Mouse (Mus musculus) midbrain, postnatal 0 days (tissue): Measurements from ENCODE around the gene Elf3. TPM values are rescaled to one million over a fixed set of nuclear protein-coding genes. Genes with fewer than 3 reads are reported as not detected.

ENCODE experiments used
- ATAC-seq: fragments of 200-750 bp; cut with Nextera tagmentation; 2 replicates; pipeline ENCODE4 v1.8.0; 2017; ENCODE audit warnings: moderate number of reproducible peaks, mild to moderate bottlenecking, moderate TSS enrichment, moderate library complexity; ENCODE audit not compliant: low FRiP score
- DNase-seq: peaks from one replicate; pipeline ENCODE4 v3.0.0-alpha.2; 2015; ENCODE audit warnings: low spot score
- H3K27ac ChIP-seq: fragments of 300-500 bp; sonication (generic); 2 replicates; pipeline ENCODE4 v1.5.1; 2014; ENCODE audit warnings: low read depth, mild to moderate bottlenecking, low read length, mixed read lengths
- H3K27me3 ChIP-seq: fragments of 300-500 bp; sonication (generic); 2 replicates; pipeline ENCODE4 v1.6.1; 2014; ENCODE audit warnings: low read length, control low read depth, mixed read lengths; ENCODE audit not compliant: insufficient read depth
- H3K36me3 ChIP-seq: fragments of 300-500 bp; sonication (generic); 2 replicates; pipeline ENCODE4 v1.6.1; 2014; ENCODE audit warnings: low read length, control low read depth, mixed read lengths; ENCODE audit not compliant: insufficient read depth
- H3K4me1 ChIP-seq: fragments of 300-500 bp; sonication (generic); 2 replicates; pipeline ENCODE4 v1.6.1; 2014; ENCODE audit warnings: mild to moderate bottlenecking, control low read depth, antibody characterized with exemption, low read length, mixed read lengths; ENCODE audit not compliant: insufficient read depth
- H3K4me2 ChIP-seq: fragments of 300-500 bp; sonication (generic); 2 replicates; pipeline ENCODE4 v1.6.1; 2014; ENCODE audit warnings: low read depth, mild to moderate bottlenecking, low read length, mixed read lengths; ENCODE audit not compliant: poor library complexity, severe bottlenecking
- H3K4me3 ChIP-seq: fragments of 300-500 bp; sonication (generic); 2 replicates; pipeline ENCODE4 v1.5.1; 2014; ENCODE audit warnings: low read depth, mild to moderate bottlenecking, low read length, moderate library complexity
- H3K9ac ChIP-seq: fragments of 300-500 bp; sonication (generic); replicated peaks from 2 replicates; pipeline ENCODE4 v1.6.1; 2014; ENCODE audit warnings: mild to moderate bottlenecking, low read length, moderate library complexity, mixed read lengths; ENCODE audit not compliant: poor library complexity, severe bottlenecking
- H3K9me3 ChIP-seq: fragments of 300-500 bp; sonication (generic); 2 replicates; pipeline ENCODE4 v1.6.1; 2016; ENCODE audit warnings: low read length, control low read depth
- CTCF ChIP-seq: IDR thresholded peaks from 2 replicates; pipeline ENCODE4 v1.5.1; 2016; ENCODE audit warnings: antibody characterized with exemption, mild to moderate bottlenecking
- WGBS: fragments of 180-500 bp; shearing (Covaris S2); extraction: QIAGEN DNeasy Blood & Tissue Kit; methylation state at CpG from one replicate; pipeline ENCODE4 v1.1.7; 2014; 5-methylcytosine and 5-hydroxymethylcytosine counted together
- polyA plus RNA-seq: library from polyadenylated mRNA; unstranded; fragments of >200 nt; fragmentation: Nextera tagmentation; extraction: Ambion mirVana; gene quantifications from 2 replicates; pipeline ENCODE4 v1.2.1, GENCODE M21; 2015
- total RNA-seq: library from RNA; depleted of rRNA; stranded (reverse); fragments of >200 nt; gene quantifications from 2 replicates; pipeline ENCODE4 v1.2.3, GENCODE M21; 2014

Elf3 gene
- total and polyA plus RNA-seq, 2 experiments from 2014 or later: 0.60 to 0.77 TPM

DNA sequence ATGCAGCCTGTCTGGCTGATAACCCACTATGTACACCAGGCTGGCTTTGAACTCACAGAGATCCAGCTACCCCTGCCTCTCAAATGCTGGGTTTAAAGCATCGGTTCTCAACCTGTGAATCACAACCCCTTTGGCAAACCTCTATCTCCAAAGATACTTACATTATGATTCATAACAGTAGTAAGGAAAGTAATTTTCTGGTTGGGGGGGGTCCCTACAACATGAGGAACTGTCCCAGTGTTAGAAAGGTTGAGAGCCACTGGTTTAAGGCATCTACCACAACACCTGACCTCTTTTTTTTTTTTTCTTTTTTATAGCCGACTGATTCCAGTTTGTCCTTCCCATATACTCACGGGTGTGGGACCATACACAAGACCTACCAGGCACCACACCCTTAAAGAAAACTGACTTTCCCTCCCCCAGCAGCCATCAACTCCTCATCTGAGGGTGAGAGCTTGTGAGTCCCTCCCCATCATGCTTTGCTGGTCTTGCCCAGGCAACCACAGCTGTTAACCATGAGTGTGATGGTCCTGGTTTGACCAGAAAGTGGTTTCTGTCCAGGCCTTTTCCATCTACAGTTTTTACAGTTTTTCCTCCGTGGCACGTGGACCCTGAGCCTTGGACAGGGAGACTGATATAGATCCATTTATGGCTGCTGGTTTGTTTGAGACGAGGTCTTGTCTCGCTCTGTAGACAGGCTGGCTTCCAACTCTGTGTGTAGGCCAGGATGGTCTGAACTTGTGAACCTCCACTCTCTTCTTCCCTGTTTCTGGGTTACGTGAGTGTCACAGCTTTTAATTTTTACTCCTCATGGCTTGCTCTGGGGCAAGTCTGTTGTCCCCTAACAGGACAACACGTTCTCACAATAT lies 44.4 kb downstream of the Elf3 start:
- Histone ChIP-seq H3K4me3 (no peak overlapping the region), H3K9ac (no peak overlapping the region), H3K4me1 (no peaks in the 10 kb centered on the region), H3K9me3 (no peaks in the 10 kb centered on the region), H3K27ac (no peak overlapping the region), H3K4me2 (no peak overlapping the region), H3K36me3 (no peaks in the 10 kb centered on the region), H3K27me3 (no peaks in the 10 kb centered on the region)
- DNase-seq (no peak), ATAC-seq (no peak)
- 90% methylated on average over 9 of the region's 9 CpGs for WGBS
- TF ChIP-seq CTCF: no peak

GRCm38 (mm10) chr1:135210421-135210820 lies 47.9 kb downstream of the Elf3 start:
- 37% methylated on average over 5 of the region's 5 CpGs for WGBS
- Histone ChIP-seq H3K9ac (no peak overlapping the region), H3K27me3 (no peaks in the 10 kb centered on the region), H3K4me2 (no peak overlapping the region), H3K9me3 (no peaks in the 10 kb centered on the region), H3K4me1 (no peaks in the 10 kb centered on the region), H3K36me3 (no peaks in the 10 kb centered on the region), H3K27ac (no peak overlapping the region), H3K4me3 (no peak overlapping the region)
- DNase-seq (no peak), ATAC-seq (no peak)
- TF ChIP-seq CTCF: no peak

DNA sequence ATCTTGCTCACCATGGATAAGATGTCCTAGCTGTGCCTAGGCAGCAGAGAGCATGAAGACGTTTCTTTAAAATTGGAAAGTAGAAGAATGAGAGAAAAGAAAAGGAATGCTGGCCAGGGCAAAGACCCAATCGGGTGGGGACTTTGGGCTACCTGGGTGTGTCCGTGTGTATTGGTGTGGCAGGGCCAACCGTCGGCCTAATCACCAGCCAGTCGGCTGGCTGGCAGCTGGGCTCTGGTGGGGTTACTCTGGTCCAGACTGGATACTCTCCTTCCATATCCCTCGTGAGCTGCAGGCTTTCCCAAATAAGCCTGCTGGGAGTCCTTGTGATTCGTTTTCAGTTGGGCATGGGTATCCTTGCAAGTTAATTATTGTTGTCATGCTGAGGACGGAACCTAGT lies 49.7 kb downstream of the Elf3 start:
- Histone ChIP-seq H3K9me3 (no peaks in the 10 kb centered on the region), H3K27ac (no peak overlapping the region), H3K9ac (no peak overlapping the region), H3K27me3 (no peaks in the 10 kb centered on the region), H3K4me3 (no peak overlapping the region), H3K4me2 (no peak overlapping the region), H3K4me1 (no peaks in the 10 kb centered on the region), H3K36me3 (no peaks in the 10 kb centered on the region)
- TF ChIP-seq CTCF: no peak
- 72% methylated on average over 9 of the region's 9 CpGs for WGBS
- no peak for DNase-seq
- no peak for ATAC-seq

- 95% methylated on average over 14 of the region's 14 CpGs for WGBS
- no peaks in the 10 kb centered on the region for H3K36me3 ChIP-seq
- H3K4me2 ChIP-seq: no peak overlapping the region
Measured at GRCm38 (mm10) chr1:135206586-135207339, 51.6 kb downstream of the Elf3 start.

GRCm38 (mm10) chr1:135205257-135205656 lies 53.1 kb downstream of the Elf3 start:
- Histone ChIP-seq H3K4me1 (no peaks in the 10 kb centered on the region), H3K4me3 (no peak overlapping the region), H3K27ac (no peak overlapping the region), H3K4me2 (no peak overlapping the region), H3K9me3 (no peaks in the 10 kb centered on the region), H3K36me3 (no peaks in the 10 kb centered on the region), H3K9ac (no peak overlapping the region), H3K27me3 (no peaks in the 10 kb centered on the region)
- ATAC-seq: no peak
- DNase-seq: no peak
- no peak for TF ChIP-seq CTCF
- WGBS: 62% methylated on average over 4 of the region's 4 CpGs

More at GRCm38 (mm10) chr1:135206586-135207339, 51.6 kb downstream of the Elf3 start:
- Histone ChIP-seq H3K27me3 (no peaks in the 10 kb centered on the region), H3K27ac (no peak overlapping the region), H3K9ac (no peak overlapping the region), H3K4me1 (no peaks in the 10 kb centered on the region), H3K9me3 (no peaks in the 10 kb centered on the region), H3K4me3 (no peak overlapping the region)
- no peak for DNase-seq
- no peak for ATAC-seq
- no peak for TF ChIP-seq CTCF
